In the genomic region with DNA sequence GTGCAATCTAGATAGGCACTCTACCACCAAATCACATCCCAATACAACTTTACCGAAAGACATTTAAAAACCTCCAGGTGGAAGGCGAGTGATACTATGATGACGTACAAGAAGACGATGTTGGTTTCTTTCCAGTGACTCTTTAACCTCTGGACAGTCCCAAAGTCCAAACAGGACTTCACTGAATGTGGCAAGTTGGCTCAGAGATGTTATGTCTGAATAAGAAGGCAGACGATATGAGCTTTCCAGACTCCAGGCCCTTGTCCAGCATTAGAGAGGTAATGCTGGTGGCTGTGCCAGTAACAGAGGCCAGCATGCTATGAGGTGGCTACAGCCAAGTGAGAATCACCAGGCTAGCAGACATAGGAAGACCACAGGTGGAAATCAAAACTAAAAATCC, we compare ENCODE assay signal across 23 mouse cellular contexts. TPM values are rescaled to one million over a fixed set of nuclear protein-coding genes. Genes with fewer than 3 reads are reported as not detected.
DNase-seq lines count a peak whose midpoint lies in the region; ATAC-seq lines count a peak whose summit lies in the region.
"Had no signal": no experiment of that assay in that cellular context is flagged by ENCODE, and none has a peak within 500 bp of the region (broad histone marks: within the 10 kb centered on the region; RNA-seq: fewer than 3 reads in every experiment).

No protein-coding gene starts in this region.

- no peak overlapping the region for H3K27ac ChIP-seq in kidney, embryonic 15.5 days
- no peak overlapping the region for H3K27ac ChIP-seq in kidney, embryonic 14.5 days (ENCODE audit: low read depth, low read length)
- H3K27ac ChIP-seq: embryonic facial prominence, embryonic 10.5 days; embryonic facial prominence, embryonic 12.5 days; forebrain, embryonic 13.5 days; forebrain, embryonic 15.5 days had no signal

- no peaks in the 10 kb centered on the region for H3K9me3 ChIP-seq in kidney, embryonic 15.5 days (replicated peaks)
- H3K9me3 ChIP-seq in kidney, embryonic 14.5 days (ENCODE audit: control insufficient read depth, low read length): no peaks in the 10 kb centered on the region
- H3K9me3 ChIP-seq: embryonic facial prominence, embryonic 10.5 days; embryonic facial prominence, embryonic 12.5 days; forebrain, embryonic 13.5 days; forebrain, embryonic 15.5 days had no signal

- peak; percentile 36 for DNase-seq in kidney, adult 11 months
- DNase-seq in kidney, adult 8-10 months: peak; percentile 40 to 46
- no peak for DNase-seq in kidney, postnatal 10 days
- peak; percentile 25 to 39 for DNase-seq in kidney, postnatal 36 days
- DNase-seq in brain, adult 2 months (ENCODE audit: low read depth, low spot score): peak; percentile 22
- DNase-seq: adrenal gland, adult 8-10 months; adrenal gland, postnatal 14 days; adrenal gland, postnatal 36 days; B cell, adult 2 months; cerebellum, adult 11 months; cerebellum, adult 18-20 months; cerebellum, adult 8-10 months; cerebellum, postnatal 10 days had no signal

- no peaks in the 10 kb centered on the region for H3K36me3 ChIP-seq in kidney, embryonic 15.5 days
- no peaks in the 10 kb centered on the region for H3K36me3 ChIP-seq in kidney, embryonic 14.5 days (ENCODE audit: control insufficient read depth, insufficient read depth, low read length)
- H3K36me3 ChIP-seq: embryonic facial prominence, embryonic 10.5 days; embryonic facial prominence, embryonic 12.5 days; forebrain, embryonic 15.5 days; G1E had no signal

- ATAC-seq in kidney, embryonic 15.5 days (replicated peaks; ENCODE audit: low FRiP score): no peak
- no peak for ATAC-seq in kidney, embryonic 14.5 days (ENCODE audit: low FRiP score, low TSS enrichment)
- ATAC-seq: activated CD4-positive, CD25-positive, alpha-beta regulatory T cell, adult 4 months; CD4-positive, CD25-positive, alpha-beta regulatory T cell, adult 4 months; forebrain, embryonic 13.5 days; forebrain, embryonic 15.5 days; Patski had no signal

- no peaks in the 10 kb centered on the region for H3K27me3 ChIP-seq in kidney, embryonic 15.5 days
- H3K27me3 ChIP-seq in kidney, embryonic 14.5 days (ENCODE audit: control insufficient read depth, insufficient read depth, low read length): no peaks in the 10 kb centered on the region; the same call in 1 of the 2 replicates
- H3K27me3 ChIP-seq: embryonic facial prominence, embryonic 12.5 days; forebrain, embryonic 13.5 days; forebrain, embryonic 15.5 days; Patski had no signal

- H3K4me1 ChIP-seq in kidney, embryonic 15.5 days: no peaks in the 10 kb centered on the region
- H3K4me1 ChIP-seq in kidney, embryonic 14.5 days (ENCODE audit: control insufficient read depth, insufficient read depth, low read length): no peaks in the 10 kb centered on the region
- H3K4me1 ChIP-seq: embryonic facial prominence, embryonic 10.5 days; embryonic facial prominence, embryonic 12.5 days had no signal

- no peak overlapping the region for H3K4me3 ChIP-seq in kidney, embryonic 15.5 days (replicated peaks)
- H3K4me3 ChIP-seq in kidney, embryonic 14.5 days (ENCODE audit: low read length): no peak overlapping the region
- H3K4me3 ChIP-seq: embryonic facial prominence, embryonic 10.5 days; embryonic facial prominence, embryonic 12.5 days; forebrain, embryonic 13.5 days; forebrain, embryonic 15.5 days had no signal

- WGBS in kidney, embryonic 15.5 days: 87% methylated on average over 5 of the region's 5 CpGs
- WGBS in kidney, embryonic 14.5 days: 92% methylated on average over 5 of the region's 5 CpGs

- H3K4me2 ChIP-seq in kidney, embryonic 15.5 days: no peak overlapping the region
- H3K4me2 ChIP-seq in kidney, embryonic 14.5 days (replicated peaks; ENCODE audit: low read depth, low read length): no peak overlapping the region
- H3K4me2 ChIP-seq: embryonic facial prominence, embryonic 12.5 days; forebrain, embryonic 13.5 days; forebrain, embryonic 15.5 days had no signal

- no peak overlapping the region for H3K9ac ChIP-seq in kidney, embryonic 15.5 days
- H3K9ac ChIP-seq in kidney, embryonic 14.5 days (ENCODE audit: low read depth, low read length): no peak overlapping the region
- H3K9ac ChIP-seq: embryonic facial prominence, embryonic 12.5 days; forebrain, embryonic 13.5 days; forebrain, embryonic 15.5 days had no signal

RNA-seq across cellular contexts. Expression of a gene that starts 23.2 kb away (rescaled TPM):
- polyA plus RNA-seq in kidney, embryonic 15.5 days (2015; fragmentation: Nextera tagmentation; extraction: Ambion mirVana): 0.19 and 0.22 TPM in 2 replicates
- 0.14 and 0.42 TPM in 2 replicates for polyA plus RNA-seq in kidney, embryonic 14.5 days (2014; fragmentation: Nextera tagmentation; extraction: Ambion mirVana)
- polyA plus RNA-seq: activated CD4-positive, CD25-positive, alpha-beta regulatory T cell, adult 4 months; CD4-positive, CD25-positive, alpha-beta regulatory T cell, adult 4 months; G1E; Patski had no signal

RNA-seq across cellular contexts. Expression of a gene that starts 54.4 kb away (rescaled TPM):
- polyA plus RNA-seq in kidney, embryonic 15.5 days (2015; fragmentation: Nextera tagmentation; extraction: Ambion mirVana): 105 and 106 TPM in 2 replicates
- 78.5 and 84.8 TPM in 2 replicates for polyA plus RNA-seq in kidney, embryonic 14.5 days (2014; fragmentation: Nextera tagmentation; extraction: Ambion mirVana)
